8 mouse cellular contexts compared by ENCODE assay signal in the genomic region with DNA sequence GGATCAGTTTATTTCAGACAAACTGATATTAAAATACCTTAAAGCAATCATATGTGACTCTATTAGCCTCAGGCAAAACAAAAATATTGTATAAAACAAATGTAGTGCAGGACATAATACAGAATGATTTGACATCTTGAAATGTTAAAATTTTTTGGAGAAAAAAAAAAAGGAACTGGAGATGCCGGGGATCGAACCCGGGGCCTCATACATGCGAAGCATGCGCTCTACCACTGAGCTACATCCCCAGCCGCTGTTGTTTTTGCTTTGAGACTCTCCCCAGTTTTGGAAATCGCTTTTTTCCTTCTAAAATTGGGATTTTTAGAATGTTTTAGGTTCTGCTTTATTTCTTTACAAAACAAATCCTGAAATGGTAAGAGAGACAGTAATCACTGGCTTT. TPM values are rescaled to one million over a fixed set of nuclear protein-coding genes. Genes with fewer than 3 reads are reported as not detected.
DNase-seq lines count a peak whose midpoint lies in the region; ATAC-seq and TF ChIP-seq lines count a peak whose summit lies in the region.

No protein-coding gene starts in this region.

- H3K4me1 ChIP-seq in forebrain, embryonic 13.5 days = peaks cover 13% of the 10 kb centered on the region
- peaks cover 6% of the 10 kb centered on the region for H3K4me1 ChIP-seq in hindbrain, embryonic 16.5 days (ENCODE audit: control insufficient read depth, insufficient read depth, low read depth, low read length)
- H3K4me1 ChIP-seq in liver, adult 2 months (ENCODE audit: control insufficient read depth, insufficient read depth, low read length) = peaks cover 3% of the 10 kb centered on the region
- H3K4me1 ChIP-seq in midbrain, embryonic 16.5 days (ENCODE audit: control insufficient read depth, insufficient read depth, low read length) = peaks cover 6% of the 10 kb centered on the region

- H3K27me3 ChIP-seq in forebrain, embryonic 13.5 days = 0 out of 2 replicates have a peak, but pooled peaks cover 3% of the 10 kb centered on the region
- no peaks in the 10 kb centered on the region for H3K27me3 ChIP-seq in hindbrain, embryonic 16.5 days (replicated peaks; ENCODE audit: control insufficient read depth, insufficient read depth, low read length)
- H3K27me3 ChIP-seq in liver, adult 2 months (ENCODE audit: control insufficient read depth, insufficient read depth, low read length) = no peaks in the 10 kb centered on the region
- H3K27me3 ChIP-seq in midbrain, embryonic 16.5 days (ENCODE audit: control insufficient read depth, insufficient read depth, low read depth, low read length) = no peaks in the 10 kb centered on the region

- no peaks in the 10 kb centered on the region for H3K36me3 ChIP-seq in forebrain, embryonic 13.5 days (ENCODE audit: poor library complexity, severe bottlenecking)
- H3K36me3 ChIP-seq in hindbrain, embryonic 16.5 days (ENCODE audit: control insufficient read depth, insufficient read depth, low read length) = no peaks in the 10 kb centered on the region
- H3K36me3 ChIP-seq in liver, adult 2 months (ENCODE audit: control insufficient read depth, insufficient read depth, low read length) = no peaks in the 10 kb centered on the region
- H3K36me3 ChIP-seq in midbrain, embryonic 16.5 days (ENCODE audit: control insufficient read depth, insufficient read depth, low read length) = no peaks in the 10 kb centered on the region

- peak; percentile 59 for ATAC-seq in forebrain, embryonic 13.5 days
- peak; percentile 28; the same call in 1 of the 2 replicates for ATAC-seq in hindbrain, embryonic 16.5 days
- ATAC-seq in midbrain, embryonic 16.5 days = peak; percentile 66

- H3K9ac ChIP-seq in forebrain, embryonic 13.5 days = no peak overlapping the region; the same call in 1 of the 2 replicates
- H3K9ac ChIP-seq in hindbrain, embryonic 16.5 days (ENCODE audit: low read depth, low read length) = peak overlapping the region; percentile 41
- H3K9ac ChIP-seq in liver, adult 2 months (ENCODE audit: low read depth, low read length) = no peak overlapping the region
- no peak overlapping the region for H3K9ac ChIP-seq in midbrain, embryonic 16.5 days (ENCODE audit: low read depth, low read length)

- no peak overlapping the region for H3K27ac ChIP-seq in forebrain, embryonic 13.5 days
- no peak overlapping the region for H3K27ac ChIP-seq in hindbrain, embryonic 16.5 days (ENCODE audit: low read depth, low read length)
- H3K27ac ChIP-seq in liver, adult 2 months (replicated peaks; ENCODE audit: insufficient read depth, low read depth, low read length) = no peak overlapping the region
- H3K27ac ChIP-seq in midbrain, embryonic 16.5 days (ENCODE audit: low read length) = no peak overlapping the region; the same call in 1 of the 2 replicates

- peak overlapping the region; percentile 55 for H3K4me3 ChIP-seq in forebrain, embryonic 13.5 days
- peak overlapping the region; percentile 57 for H3K4me3 ChIP-seq in hindbrain, embryonic 16.5 days (ENCODE audit: low read length)
- H3K4me3 ChIP-seq in liver, adult 2 months (ENCODE audit: insufficient read depth, low read depth, low read length) = peak overlapping the region; percentile 44; the same call in 1 of the 2 replicates
- peak overlapping the region; percentile 52 for H3K4me3 ChIP-seq in midbrain, embryonic 16.5 days (ENCODE audit: low read depth, low read length)

- H3K4me2 ChIP-seq in forebrain, embryonic 13.5 days = peak overlapping the region; percentile 72
- peak overlapping the region; percentile 77 for H3K4me2 ChIP-seq in hindbrain, embryonic 16.5 days (ENCODE audit: low read length)
- H3K4me2 ChIP-seq in midbrain, embryonic 16.5 days (ENCODE audit: low read length) = peak overlapping the region; percentile 69

- DNase-seq in spleen, postnatal 10 days (ENCODE audit: low spot score in 2 of 2) = peak; percentile 57 to 80
- no peak for DNase-seq in spleen, adult 12 weeks (ENCODE audit: low spot score)
- peak; percentile 69 for DNase-seq in c-Kit-positive CD71-positive TER-119-positive erythroid progenitor cells, embryonic 14.5 days (ENCODE audit: low spot score)
- peak; percentile 41 for DNase-seq in liver, adult 2 months (ENCODE audit: extremely low read depth, low read depth, low spot score)
- DNase-seq in urinary bladder, adult 2 months (ENCODE audit: low spot score) = no peak

- no peak for TF ChIP-seq CTCF in liver, adult 2 months (IDR thresholded peaks at IDR 0.05; ENCODE audit: low read depth, low read length)

- no peak for TF ChIP-seq POLR2A in liver, adult 2 months (IDR thresholded peaks at IDR 0.05; ENCODE audit: extremely low read depth, insufficient read depth, low read length)

- H3K79me2 ChIP-seq in liver, adult 2 months (ENCODE audit: control insufficient read depth, insufficient read depth, low read length) = no peaks in the 10 kb centered on the region

- WGBS in forebrain, embryonic 13.5 days = under 1% methylated on average over 7 of the region's 7 CpGs
- WGBS in hindbrain, embryonic 16.5 days = under 1% methylated on average over 7 of the region's 7 CpGs
- WGBS in liver, adult 2 months = 2% methylated on average over 7 of the region's 7 CpGs
- WGBS in midbrain, embryonic 16.5 days = 1% methylated on average over 7 of the region's 7 CpGs

- H3K9me3 ChIP-seq in forebrain, embryonic 13.5 days (replicated peaks) = no peaks in the 10 kb centered on the region
- H3K9me3 ChIP-seq in hindbrain, embryonic 16.5 days (ENCODE audit: control insufficient read depth, low read length) = no peaks in the 10 kb centered on the region
- no peaks in the 10 kb centered on the region for H3K9me3 ChIP-seq in midbrain, embryonic 16.5 days (replicated peaks; ENCODE audit: control insufficient read depth, low read length, poor library complexity, severe bottlenecking)

RNA-seq across cellular contexts. Expression of a gene that starts 14.9 kb away (rescaled TPM):
- polyA plus RNA-seq in forebrain, embryonic 13.5 days (2015; fragmentation: Nextera tagmentation; extraction: Ambion mirVana) = 12.4 and 13.4 TPM in 2 replicates
- polyA plus RNA-seq in hindbrain, embryonic 16.5 days (2015; fragmentation: Nextera tagmentation; extraction: Ambion mirVana) = 9.8 and 10.1 TPM in 2 replicates
- total RNA-seq in liver, adult 2 months (2014; rRNA removed) = 3.5 and 3.7 TPM in 2 replicates
- 2.1 TPM in 2 replicates for polyA plus RNA-seq in liver, adult 2 months (2012; rRNA removed)
- polyA plus RNA-seq in midbrain, embryonic 16.5 days (2015; fragmentation: Nextera tagmentation; extraction: Ambion mirVana) = 9.1 and 11.0 TPM in 2 replicates
- 7.9 TPM in 2 replicates for polyA plus RNA-seq in urinary bladder, adult 2 months (2012; rRNA removed)

RNA-seq across cellular contexts. Expression of a gene that starts 27.2 kb away (rescaled TPM):
- not detected in 2 replicates for polyA plus RNA-seq in forebrain, embryonic 13.5 days (2015; fragmentation: Nextera tagmentation; extraction: Ambion mirVana)
- 0.09 and 0.20 TPM in 2 replicates for polyA plus RNA-seq in hindbrain, embryonic 16.5 days (2015; fragmentation: Nextera tagmentation; extraction: Ambion mirVana)
- not detected in 2 replicates for total RNA-seq in liver, adult 2 months (2014; rRNA removed)
- not detected in 2 replicates for polyA plus RNA-seq in liver, adult 2 months (2012; rRNA removed)
- polyA plus RNA-seq in midbrain, embryonic 16.5 days (2015; fragmentation: Nextera tagmentation; extraction: Ambion mirVana) = 0.10 and 0.31 TPM in 2 replicates
- not detected in 2 replicates for polyA plus RNA-seq in urinary bladder, adult 2 months (2012; rRNA removed)

RNA-seq across cellular contexts. Expression of a gene that starts 50.1 kb away (rescaled TPM):
- 0.08 and 0.21 TPM in 2 replicates for polyA plus RNA-seq in forebrain, embryonic 13.5 days (2015; fragmentation: Nextera tagmentation; extraction: Ambion mirVana)
- polyA plus RNA-seq in hindbrain, embryonic 16.5 days (2015; fragmentation: Nextera tagmentation; extraction: Ambion mirVana) = 0.14 TPM in 1 of 2 replicates, not detected in the other
- not detected in 2 replicates for total RNA-seq in liver, adult 2 months (2014; rRNA removed)
- not detected in 2 replicates for polyA plus RNA-seq in liver, adult 2 months (2012; rRNA removed)
- 0.15 TPM in 1 of 2 replicates, not detected in the other for polyA plus RNA-seq in midbrain, embryonic 16.5 days (2015; fragmentation: Nextera tagmentation; extraction: Ambion mirVana)
- 0.04 TPM in 1 of 2 replicates, not detected in the other for polyA plus RNA-seq in urinary bladder, adult 2 months (2012; rRNA removed)

Comparison
In these comparisons a context has a peak if more than half of its experiments do, and no peak if none do; other contexts are left out.
1. DNase-seq: peak in spleen, postnatal 10 days (2 of 2), c-Kit-positive CD71-positive TER-119-positive erythroid progenitor cells, embryonic 14.5 days (single experiment) and liver, adult 2 months (single experiment); none in spleen, adult 12 weeks (single experiment) and urinary bladder, adult 2 months (single experiment).
2. Peak in every context shown above with its lines, with median percentiles within 50 percentile points of each other: ATAC-seq, H3K4me2 ChIP-seq and H3K4me3 ChIP-seq.